Mouse (Mus musculus) CD4-positive, CD25-positive, alpha-beta regulatory T cell, adult 2 months (primary cell): ENCODE measurements at regions not wholly inside any gene's neighbourhood (a gene's known extent, or its start where the extent isn't known, plus 50 kb on each side); places are given as distances from the start of the nearest gene placed in this dataset.

ENCODE experiments used
- DNase-seq: peaks from one replicate; pipeline ENCODE4 v3.0.0-alpha.2; 2012; ENCODE audit warnings: low read depth, low spot score

GRCm38 (mm10) chr3:33902431-33902830 lies 58.3 kb upstream of the Ccdc39 start:
- no peak for DNase-seq

- no peak for DNase-seq
Observed at GRCm38 (mm10) chr3:33903326-33903725, 59.2 kb upstream of the Ccdc39 start.

- no peak for DNase-seq
Observed at GRCm38 (mm10) chr3:33903816-33904215, 59.7 kb upstream of the Ccdc39 start.

- DNase-seq, result no peak
Observed at GRCm38 (mm10) chr3:33904854-33905678, 61.0 kb upstream of the Ccdc39 start.

- DNase-seq, result no peak
Observed at GRCm38 (mm10) chr3:33905679-33906007, 61.5 kb upstream of the Ccdc39 start.

- DNase-seq, result no peak
Observed at GRCm38 (mm10) chr3:33907061-33907460, 63.0 kb upstream of the Ccdc39 start.

GRCm38 (mm10) chr3:33911559-33911958 lies 67.4 kb upstream of the Ccdc39 start:
- DNase-seq, result no peak

GRCm38 (mm10) chr3:33913470-33913869 lies 69.4 kb upstream of the Ccdc39 start:
- DNase-seq, result no peak

- peak; percentile 3 for DNase-seq
Observed at GRCm38 (mm10) chr3:33914386-33914785, 70.3 kb upstream of the Ccdc39 start.

GRCm38 (mm10) chr3:33915777-33916176 lies 71.7 kb upstream of the Ccdc39 start:
- peak; percentile 6 for DNase-seq

- no peak for DNase-seq
Observed at GRCm38 (mm10) chr3:33916318-33916717, 72.2 kb upstream of the Ccdc39 start.

GRCm38 (mm10) chr3:33916818-33917217 lies 72.7 kb upstream of the Ccdc39 start:
- DNase-seq, result no peak

- DNase-seq, result peak; percentile 67
Observed at GRCm38 (mm10) chr3:33918785-33919184, 74.7 kb upstream of the Ccdc39 start.

- peak; percentile 5 for DNase-seq
Observed at GRCm38 (mm10) chr3:33925072-33925471, 81.0 kb upstream of the Ccdc39 start.

- DNase-seq, result peak; percentile 3
Observed at GRCm38 (mm10) chr3:33955064-33955463, 64.7 kb upstream of the Fxr1 start.

- DNase-seq, result peak; percentile 88
Observed at GRCm38 (mm10) chr3:33955854-33956624, 63.7 kb upstream of the Fxr1 start.

- DNase-seq, result peak; percentile 33
Observed at GRCm38 (mm10) chr3:33956625-33957023, 63.1 kb upstream of the Fxr1 start.

- no peak for DNase-seq
Observed at GRCm38 (mm10) chr3:33957676-33958075, 62.1 kb upstream of the Fxr1 start.

- DNase-seq, result no peak
Observed at GRCm38 (mm10) chr3:33958216-33958615, 61.5 kb upstream of the Fxr1 start.

- no peak for DNase-seq
Observed at GRCm38 (mm10) chr3:33960211-33960610, 59.5 kb upstream of the Fxr1 start.

- no peak for DNase-seq
Observed at GRCm38 (mm10) chr3:33962938-33963337, 56.8 kb upstream of the Fxr1 start.

- DNase-seq, result no peak
Observed at GRCm38 (mm10) chr3:33967184-33967583, 52.6 kb upstream of the Fxr1 start.
